10 mouse cellular contexts compared by ENCODE assay signal in the genomic region with DNA sequence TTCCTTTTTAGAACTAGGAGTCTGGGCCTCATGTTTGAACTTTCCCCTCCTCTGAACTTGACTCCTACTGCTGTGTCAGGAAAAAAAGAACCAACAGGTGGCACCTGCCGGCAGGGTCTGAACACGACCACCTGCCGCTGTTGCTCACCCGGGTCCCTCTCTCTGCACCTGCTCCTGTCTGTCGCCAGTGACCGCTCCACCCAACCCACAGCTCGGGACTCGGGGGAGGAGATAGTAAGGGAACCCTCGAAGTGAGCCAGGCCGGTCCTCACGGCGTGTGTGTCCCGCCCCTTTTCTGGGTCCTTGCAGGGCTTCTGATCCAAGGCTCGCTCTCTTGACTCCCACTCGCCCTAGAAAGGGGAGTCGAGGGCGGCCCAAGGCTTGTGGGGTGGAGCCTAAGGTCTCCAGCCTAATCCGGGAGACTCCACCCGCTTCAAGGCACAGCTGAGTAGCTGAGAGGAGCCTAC. TPM values are rescaled to one million over a fixed set of nuclear protein-coding genes. Genes with fewer than 3 reads are reported as not detected.
DNase-seq lines count a peak whose midpoint lies in the region; ATAC-seq and TF ChIP-seq lines count a peak whose summit lies in the region.
"Had no signal": no experiment of that assay in that cellular context is flagged by ENCODE, and none has a peak within 500 bp of the region (broad histone marks: within the 10 kb centered on the region; RNA-seq: fewer than 3 reads in every experiment).

A gene (plus strand): TSS at position 417 of the 467 bp plus-strand sequence.

- H3K36me3 ChIP-seq in kidney, postnatal 0 days (ENCODE audit: insufficient read depth, low read length), result 0 out of 2 replicates have a peak, but pooled peaks cover 4% of the 10 kb centered on the region
- H3K36me3 ChIP-seq in ES-Bruce4 (ENCODE audit: control insufficient read depth, insufficient read depth, low read length, poor library complexity, severe bottlenecking), result no peaks in the 10 kb centered on the region

- no peaks in the 10 kb centered on the region for H3K27me3 ChIP-seq in cerebellum, adult 2 months (ENCODE audit: control insufficient read depth, insufficient read depth, low read length)
- no peaks in the 10 kb centered on the region for H3K27me3 ChIP-seq in kidney, postnatal 0 days (ENCODE audit: insufficient read depth, low read length)
- no peaks in the 10 kb centered on the region for H3K27me3 ChIP-seq in ES-Bruce4 (ENCODE audit: control insufficient read depth, insufficient read depth, low read length, poor library complexity, severe bottlenecking)

- WGBS in cerebellum, adult 2 months, result 38% methylated on average over 19 of the region's 19 CpGs
- 29% methylated on average over 19 of the region's 19 CpGs for WGBS in kidney, postnatal 0 days

- H3K9ac ChIP-seq in kidney, postnatal 0 days (ENCODE audit: low read depth, low read length), result no peak within 1 kb of the TSS
- H3K9ac ChIP-seq in ES-Bruce4 (ENCODE audit: low read depth, poor library complexity, severe bottlenecking), result peak within 1 kb of the TSS; percentile 20; the same call in 1 of the 2 replicates

- no peak for TF ChIP-seq EP300 in ES-Bruce4 (IDR thresholded peaks at IDR 0.05; ENCODE audit: insufficient read depth, low read depth, low read length)

- 0 out of 2 replicates have a peak within 1 kb of the TSS, but pooled peaks have one; percentile 84 for H3K27ac ChIP-seq in cerebellum, adult 2 months (ENCODE audit: insufficient read depth, low read length)
- H3K27ac ChIP-seq in kidney, postnatal 0 days, result peak within 1 kb of the TSS; percentile 8; the same call in 1 of the 2 replicates
- H3K27ac ChIP-seq in ES-Bruce4 (ENCODE audit: insufficient read depth, low read length), result no peak within 1 kb of the TSS

- TF ChIP-seq POLR2A in cerebellum, adult 2 months (IDR thresholded peaks at IDR 0.05; ENCODE audit: borderline replicate concordance, insufficient read depth, low read length), result no peak
- no peak for TF ChIP-seq POLR2A in ES-Bruce4 (IDR thresholded peaks at IDR 0.05; ENCODE audit: insufficient read depth, low read length)

- H3K4me1 ChIP-seq in cerebellum, adult 2 months (ENCODE audit: control insufficient read depth, insufficient read depth, low read length), result peaks cover 26% of the 10 kb centered on the region
- peaks cover 37% of the 10 kb centered on the region for H3K4me1 ChIP-seq in kidney, postnatal 0 days (replicated peaks; ENCODE audit: insufficient read depth, low read length)
- H3K4me1 ChIP-seq in ES-Bruce4 (ENCODE audit: control insufficient read depth, insufficient read depth, low read length), result no peaks in the 10 kb centered on the region

- no peak within 1 kb of the TSS for H3K4me3 ChIP-seq in cerebellum, adult 2 months (replicated peaks; ENCODE audit: insufficient read depth, low read depth, low read length)
- H3K4me3 ChIP-seq in kidney, postnatal 0 days (replicated peaks; ENCODE audit: low read depth, low read length), result no peak within 1 kb of the TSS
- H3K4me3 ChIP-seq in ES-Bruce4 (ENCODE audit: low read depth, low read length), result peak within 1 kb of the TSS; percentile 8; the same call in 1 of the 2 replicates

- H3K9me3 ChIP-seq in kidney, postnatal 0 days (replicated peaks; ENCODE audit: low read length), result no peaks in the 10 kb centered on the region
- H3K9me3 ChIP-seq in ES-Bruce4 (replicated peaks; ENCODE audit: control insufficient read depth, insufficient read depth, low read length, poor library complexity, severe bottlenecking), result no peaks in the 10 kb centered on the region

- H3K4me2 ChIP-seq in kidney, postnatal 0 days (ENCODE audit: low read length), result no peak within 1 kb of the TSS

- ATAC-seq in kidney, postnatal 0 days (replicated peaks; ENCODE audit: low FRiP score, low read depth), result no peak

- no peak for TF ChIP-seq CTCF in cerebellum, adult 2 months (IDR thresholded peaks at IDR 0.05; ENCODE audit: borderline replicate concordance, insufficient read depth, low read depth, low read length)
- no peak for TF ChIP-seq CTCF in kidney, postnatal 0 days (IDR thresholded peaks at IDR 0.05; ENCODE audit: low read depth)
- TF ChIP-seq CTCF in ES-Bruce4 (IDR thresholded peaks at IDR 0.05; ENCODE audit: low read depth, low read length), result no peak

- DNase-seq in cerebellum, adult 2 months, result no peak
- no peak for DNase-seq in cerebellum, postnatal 4 days (ENCODE audit: low spot score in 2 of 2)
- DNase-seq in kidney, postnatal 0 days (ENCODE audit: low spot score), result no peak
- DNase-seq in kidney, adult 9 months, result no peak
- DNase-seq in gastrocnemius, postnatal 4 days (ENCODE audit: low spot score in 2 of 2), result peak; percentile 53 to 76
- DNase-seq in spleen, postnatal 10 days (ENCODE audit: low spot score in 2 of 2), result no peak
- DNase-seq in embryo, embryonic 10 days (ENCODE audit: low spot score), result no peak
- DNase-seq: adrenal gland, postnatal 25 days; B cell, adult 2 months had no signal

RNA-seq across cellular contexts. Expression of the gene that starts here (rescaled TPM):
- 7.1 and 9.8 TPM in 2 replicates for polyA plus RNA-seq in cerebellum, adult 2 months (2012; rRNA removed)
- 3.9 and 4.8 TPM in 2 replicates for polyA plus RNA-seq in kidney, postnatal 0 days (2015; fragmentation: Nextera tagmentation; extraction: Ambion mirVana)
- polyA plus RNA-seq in ES-Bruce4 (2011; ENCODE audit: insufficient read depth, insufficient read length, low read depth, missing spikeins), result 2.2 and 4.1 TPM in 2 replicates
- 100 to 1,000 TPM; 170 to 187 TPM for total RNA-seq in gastrocnemius, postnatal 4 days (2021)

Comparison
In these comparisons a context has a peak if more than half of its experiments do, and no peak if none do; other contexts are left out.
1. DNase-seq: peak in gastrocnemius, postnatal 4 days (2 of 2); none in cerebellum, adult 2 months (0 of 2), cerebellum, postnatal 4 days (0 of 2), kidney, postnatal 0 days (single experiment), kidney, adult 9 months (single experiment), spleen, postnatal 10 days (0 of 2) and embryo, embryonic 10 days (single experiment).